ENCODE assay signal across 8 mouse cellular contexts in the genomic region with DNA sequence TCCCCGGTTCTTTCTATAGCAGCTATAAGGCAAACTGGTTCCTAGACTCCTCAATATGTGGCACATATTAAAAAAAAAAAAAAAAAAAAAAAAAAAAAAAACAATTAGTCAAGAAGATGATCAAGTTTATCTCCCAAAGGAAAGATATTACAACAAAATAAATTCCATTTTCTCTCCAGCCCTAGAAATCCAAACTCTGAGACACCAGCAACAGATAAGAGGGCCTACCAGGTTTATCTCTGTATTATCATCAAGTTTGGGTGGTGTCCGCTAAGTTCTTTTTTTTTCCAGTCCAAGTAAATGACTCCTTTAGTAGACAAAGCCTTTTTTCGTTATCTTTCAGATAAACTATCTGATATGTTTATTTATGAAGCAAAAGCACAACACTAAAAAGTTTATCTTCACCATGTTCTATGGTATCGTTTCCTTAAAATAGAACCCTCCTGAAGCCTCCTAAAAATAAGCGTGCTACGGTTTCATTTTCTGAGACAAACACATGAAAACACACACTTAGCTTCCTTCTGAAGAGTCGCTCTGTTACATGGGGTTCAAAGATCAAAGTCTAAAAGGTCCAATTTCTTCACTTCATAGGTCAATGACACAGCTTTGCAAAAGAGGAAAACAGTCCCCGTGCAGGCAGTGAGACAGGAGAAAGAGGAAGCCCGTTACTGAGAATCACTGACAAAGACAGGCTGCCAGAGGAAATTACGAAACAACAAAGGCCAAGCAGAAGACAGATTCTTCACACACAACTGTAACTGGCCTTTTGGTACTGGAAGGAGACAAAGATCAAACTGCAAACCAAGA. TPM values are rescaled to one million over a fixed set of nuclear protein-coding genes. Genes with fewer than 3 reads are reported as not detected.
DNase-seq lines count a peak whose midpoint lies in the region; ATAC-seq and TF ChIP-seq lines count a peak whose summit lies in the region.

No protein-coding gene starts in this region.

- H3K9ac ChIP-seq in liver, embryonic 12.5 days, result peak overlapping the region; percentile 99

- peak overlapping the region; percentile 98 for H3K4me2 ChIP-seq in liver, embryonic 12.5 days

- no peak for ATAC-seq in liver, embryonic 12.5 days

- H3K27me3 ChIP-seq in liver, embryonic 12.5 days (replicated peaks), result no peaks in the 10 kb centered on the region
- no peaks in the 10 kb centered on the region for H3K27me3 ChIP-seq in splenic B cell, adult 2 months (ENCODE audit: control insufficient read depth, insufficient read depth, low read length, poor library complexity, severe bottlenecking)
- H3K27me3 ChIP-seq in embryonic facial prominence, embryonic 10.5 days (replicated peaks; ENCODE audit: low read depth, poor library complexity, severe bottlenecking), result peaks cover 26% of the 10 kb centered on the region

- intact Hi-C loops in left cerebral cortex, adult 2 months (cut with DNase I), result loop anchor here (5.0 to 10.0 kb wide), 2 partner anchors 83 to 256 kb away; a partner anchor contains a TSS

- peaks cover 93% of the 10 kb centered on the region for H3K36me3 ChIP-seq in liver, embryonic 12.5 days
- H3K36me3 ChIP-seq in splenic B cell, adult 2 months (ENCODE audit: control insufficient read depth, insufficient read depth, low read length, poor library complexity, severe bottlenecking), result no peaks in the 10 kb centered on the region
- H3K36me3 ChIP-seq in embryonic facial prominence, embryonic 10.5 days (replicated peaks), result peaks cover 25% of the 10 kb centered on the region

- no peak for TF ChIP-seq CTCF in layer of hippocampus, adult 2 months (conservative IDR thresholded peaks at IDR 0.05)
- no peak for TF ChIP-seq CTCF in left cerebral cortex, adult 2 months (IDR thresholded peaks at IDR 0.05)

- no peak for DNase-seq in layer of hippocampus, adult 2 months (ENCODE audit: low spot score in 2 of 2)
- DNase-seq in layer of hippocampus, adult 9-10 months (ENCODE audit: low spot score), result no peak
- DNase-seq in brain, adult 2 months (ENCODE audit: low read depth, low spot score), result peak; percentile 47
- peak; percentile 71 for DNase-seq in splenic B cell, adult 2 months (ENCODE audit: low read depth, low spot score)
- no peak for DNase-seq in left cerebral cortex, adult 2 months (ENCODE audit: extremely low spot score in 1 of 2, low spot score in 2 of 2)
- DNase-seq in embryonic facial prominence, embryonic 10.5 days (ENCODE audit: low spot score), result no peak
- DNase-seq in MN1 (ENCODE audit: low spot score), result no peak

- peaks cover 17% of the 10 kb centered on the region; the same call in 1 of the 2 replicates for H3K9me3 ChIP-seq in liver, embryonic 12.5 days (replicated peaks)
- H3K9me3 ChIP-seq in embryonic facial prominence, embryonic 10.5 days, result no peaks in the 10 kb centered on the region

- 0 out of 2 replicates have a peak overlapping the region, but pooled peaks have one; percentile 47 for H3K27ac ChIP-seq in layer of hippocampus, adult 2 months
- H3K27ac ChIP-seq in liver, embryonic 12.5 days, result peak overlapping the region; percentile 98
- no peak overlapping the region for H3K27ac ChIP-seq in left cerebral cortex, adult 2 months
- H3K27ac ChIP-seq in embryonic facial prominence, embryonic 10.5 days (replicated peaks), result no peak overlapping the region

- H3K4me3 ChIP-seq in layer of hippocampus, adult 2 months, result no peak overlapping the region
- peak overlapping the region; percentile 98 for H3K4me3 ChIP-seq in liver, embryonic 12.5 days
- no peak overlapping the region for H3K4me3 ChIP-seq in left cerebral cortex, adult 2 months
- no peak overlapping the region for H3K4me3 ChIP-seq in embryonic facial prominence, embryonic 10.5 days

- 22% methylated on average over 10 of the region's 10 CpGs for WGBS in liver, embryonic 12.5 days (ENCODE audit: insufficient replicate concordance)
- 62% methylated on average over 10 of the region's 10 CpGs for WGBS in embryonic facial prominence, embryonic 10.5 days

- peaks cover 95% of the 10 kb centered on the region for H3K4me1 ChIP-seq in liver, embryonic 12.5 days
- peaks cover 46% of the 10 kb centered on the region for H3K4me1 ChIP-seq in embryonic facial prominence, embryonic 10.5 days

RNA-seq across cellular contexts. Expression of a gene that starts 6.1 kb away (rescaled TPM):
- total RNA-seq in layer of hippocampus, adult 2 months (2021), result 10 to 100 TPM; 47.5 to 53.2 TPM
- polyA plus RNA-seq in liver, embryonic 12.5 days (2016; fragmentation: Nextera tagmentation; extraction: Ambion mirVana), result 16.9 and 17.9 TPM in 2 replicates
- total RNA-seq in left cerebral cortex, adult 2 months (2021), result 10 to 100 TPM; 74.6 to 77.5 TPM
- 2.8 and 3.3 TPM in 2 replicates for polyA plus RNA-seq in embryonic facial prominence, embryonic 10.5 days (2016; fragmentation: Nextera tagmentation; extraction: Ambion mirVana)

Comparison
In these comparisons a context has a peak if more than half of its experiments do, and no peak if none do; other contexts are left out.
1. DNase-seq: peak in brain, adult 2 months (single experiment) and splenic B cell, adult 2 months (single experiment); none in layer of hippocampus, adult 2 months (0 of 2), layer of hippocampus, adult 9-10 months (single experiment), left cerebral cortex, adult 2 months (0 of 2), embryonic facial prominence, embryonic 10.5 days (single experiment) and MN1 (single experiment).
2. H3K27ac ChIP-seq: peak in layer of hippocampus, adult 2 months (single experiment) and liver, embryonic 12.5 days (single experiment); none in left cerebral cortex, adult 2 months (single experiment) and embryonic facial prominence, embryonic 10.5 days (single experiment).